26 mouse cellular contexts compared by ENCODE assay signal in genomic region chr8:125778919-125779318, GRCm38 (mm10). TPM values are rescaled to one million over a fixed set of nuclear protein-coding genes. Genes with fewer than 3 reads are reported as not detected.
DNase-seq lines count a peak whose midpoint lies in the region; ATAC-seq and TF ChIP-seq lines count a peak whose summit lies in the region.
"Had no signal": no experiment of that assay in that cellular context is flagged by ENCODE, and none has a peak within 500 bp of the region (broad histone marks: within the 10 kb centered on the region; RNA-seq: fewer than 3 reads in every experiment).

No protein-coding gene starts in this region.

- TF ChIP-seq POLR2A in cerebellum, adult 2 months (IDR thresholded peaks at IDR 0.05; ENCODE audit: borderline replicate concordance, insufficient read depth, low read length), result no peak

- no peaks in the 10 kb centered on the region for H3K4me1 ChIP-seq in embryonic facial prominence, embryonic 14.5 days (ENCODE audit: control insufficient read depth, insufficient read depth, low read length)
- peaks cover 23% of the 10 kb centered on the region for H3K4me1 ChIP-seq in embryonic facial prominence, embryonic 10.5 days
- 0 out of 2 replicates have a peak, but pooled peaks cover 2% of the 10 kb centered on the region for H3K4me1 ChIP-seq in cerebellum, adult 2 months (ENCODE audit: control insufficient read depth, insufficient read depth, low read length)
- no peaks in the 10 kb centered on the region for H3K4me1 ChIP-seq in midbrain, embryonic 16.5 days (ENCODE audit: control insufficient read depth, insufficient read depth, low read length)
- H3K4me1 ChIP-seq: neural tube, embryonic 12.5 days; stomach, embryonic 15.5 days had no signal

- no peak for TF ChIP-seq CTCF in cerebellum, adult 2 months (IDR thresholded peaks at IDR 0.05; ENCODE audit: borderline replicate concordance, insufficient read depth, low read depth, low read length)

- no peak overlapping the region for H3K4me2 ChIP-seq in embryonic facial prominence, embryonic 14.5 days (ENCODE audit: low read depth, low read length)
- H3K4me2 ChIP-seq in midbrain, embryonic 16.5 days (ENCODE audit: low read length), result no peak overlapping the region
- H3K4me2 ChIP-seq: hindbrain, embryonic 14.5 days; intestine, embryonic 15.5 days; limb, embryonic 12.5 days; liver, embryonic 15.5 days; midbrain, embryonic 11.5 days; neural tube, embryonic 12.5 days; stomach, embryonic 15.5 days had no signal

- no peak overlapping the region for H3K9ac ChIP-seq in embryonic facial prominence, embryonic 14.5 days (ENCODE audit: low read depth, low read length)
- H3K9ac ChIP-seq in midbrain, embryonic 16.5 days (ENCODE audit: low read depth, low read length), result no peak overlapping the region
- H3K9ac ChIP-seq: hindbrain, embryonic 14.5 days; intestine, embryonic 15.5 days; limb, embryonic 12.5 days; liver, embryonic 15.5 days; neural tube, embryonic 12.5 days; stomach, embryonic 15.5 days had no signal

- H3K27ac ChIP-seq in embryonic facial prominence, embryonic 14.5 days (replicated peaks; ENCODE audit: low read depth, low read length), result no peak overlapping the region
- no peak overlapping the region for H3K27ac ChIP-seq in embryonic facial prominence, embryonic 10.5 days (replicated peaks)
- no peak overlapping the region for H3K27ac ChIP-seq in cerebellum, adult 2 months (ENCODE audit: insufficient read depth, low read length)
- no peak overlapping the region for H3K27ac ChIP-seq in midbrain, embryonic 16.5 days (ENCODE audit: low read length)
- H3K27ac ChIP-seq: forebrain, embryonic 10.5 days; gastrocnemius, adult 2 months; hindbrain, embryonic 14.5 days; intestine, embryonic 15.5 days; limb, embryonic 12.5 days; liver, embryonic 15.5 days; macrophage; neural tube, embryonic 12.5 days; stomach, embryonic 15.5 days had no signal

- no peaks in the 10 kb centered on the region for H3K9me3 ChIP-seq in embryonic facial prominence, embryonic 14.5 days (ENCODE audit: control insufficient read depth, low read length)
- no peaks in the 10 kb centered on the region for H3K9me3 ChIP-seq in embryonic facial prominence, embryonic 10.5 days
- no peaks in the 10 kb centered on the region for H3K9me3 ChIP-seq in midbrain, embryonic 16.5 days (replicated peaks; ENCODE audit: control insufficient read depth, low read length, poor library complexity, severe bottlenecking)
- H3K9me3 ChIP-seq: forebrain, embryonic 10.5 days; intestine, embryonic 15.5 days; limb, embryonic 12.5 days; liver, embryonic 15.5 days; neural tube, embryonic 12.5 days; stomach, embryonic 15.5 days had no signal

- 0 out of 2 replicates have a peak, but pooled peaks have one; percentile 18 for ATAC-seq in embryonic facial prominence, embryonic 14.5 days (ENCODE audit: low read depth)
- ATAC-seq in midbrain, embryonic 16.5 days, result no peak
- ATAC-seq: intestine, embryonic 15.5 days had no signal

- DNase-seq in embryonic facial prominence, embryonic 14.5 days (ENCODE audit: low spot score), result no peak
- DNase-seq in embryonic facial prominence, embryonic 10.5 days (ENCODE audit: low spot score), result no peak
- DNase-seq in spleen, postnatal 4 days (ENCODE audit: low spot score in 2 of 2), result peak; percentile 31 to 79
- DNase-seq in spleen, postnatal 14 days (ENCODE audit: low spot score in 2 of 2), result no peak
- DNase-seq in R1 (ENCODE audit: low read depth, low spot score), result peak; percentile 78
- no peak for DNase-seq in cerebellum, adult 2 months
- DNase-seq in heart, adult 8-10 months (ENCODE audit: low spot score), result no peak
- DNase-seq: adrenal gland, postnatal 36 days; cerebellum, adult 11-12 months; cerebellum, postnatal 25 days; embryo, embryonic 11 days; gastrocnemius, adult 2 months; heart, adult 11 months; kidney, adult 9 months; kidney, postnatal 25 days; thymus, adult 18-20 months had no signal

- 92% methylated on average over 5 of the region's 5 CpGs for WGBS in embryonic facial prominence, embryonic 14.5 days
- 91% methylated on average over 5 of the region's 5 CpGs for WGBS in embryonic facial prominence, embryonic 10.5 days
- 93% methylated on average over 5 of the region's 5 CpGs for WGBS in cerebellum, adult 2 months
- whole genome bisulfite sequencing in midbrain, embryonic 16.5 days, result 94% methylated on average over 5 of the region's 5 CpGs

- H3K27me3 ChIP-seq in embryonic facial prominence, embryonic 14.5 days (replicated peaks; ENCODE audit: control insufficient read depth, insufficient read depth, low read length), result no peaks in the 10 kb centered on the region
- no peaks in the 10 kb centered on the region for H3K27me3 ChIP-seq in embryonic facial prominence, embryonic 10.5 days (replicated peaks; ENCODE audit: low read depth, poor library complexity, severe bottlenecking)
- H3K27me3 ChIP-seq in cerebellum, adult 2 months (ENCODE audit: control insufficient read depth, insufficient read depth, low read length), result no peaks in the 10 kb centered on the region
- H3K27me3 ChIP-seq in midbrain, embryonic 16.5 days (ENCODE audit: control insufficient read depth, insufficient read depth, low read depth, low read length), result no peaks in the 10 kb centered on the region
- H3K27me3 ChIP-seq: intestine, embryonic 15.5 days; limb, embryonic 12.5 days; liver, embryonic 15.5 days; neural tube, embryonic 12.5 days; stomach, embryonic 15.5 days had no signal

- H3K4me3 ChIP-seq in embryonic facial prominence, embryonic 14.5 days (ENCODE audit: low read depth, low read length), result no peak overlapping the region
- no peak overlapping the region for H3K4me3 ChIP-seq in embryonic facial prominence, embryonic 10.5 days
- H3K4me3 ChIP-seq in cerebellum, adult 2 months (replicated peaks; ENCODE audit: insufficient read depth, low read depth, low read length), result no peak overlapping the region
- no peak overlapping the region for H3K4me3 ChIP-seq in midbrain, embryonic 16.5 days (ENCODE audit: low read depth, low read length)
- H3K4me3 ChIP-seq: forebrain, embryonic 10.5 days; gastrocnemius, adult 2 months; intestine, embryonic 15.5 days; limb, embryonic 12.5 days; liver, embryonic 15.5 days; neural tube, embryonic 12.5 days; stomach, embryonic 15.5 days had no signal

- H3K36me3 ChIP-seq in embryonic facial prominence, embryonic 14.5 days (ENCODE audit: control insufficient read depth, insufficient read depth, low read length), result no peaks in the 10 kb centered on the region
- H3K36me3 ChIP-seq in embryonic facial prominence, embryonic 10.5 days (replicated peaks), result no peaks in the 10 kb centered on the region
- no peaks in the 10 kb centered on the region; the same call in 1 of the 2 replicates for H3K36me3 ChIP-seq in midbrain, embryonic 16.5 days (ENCODE audit: control insufficient read depth, insufficient read depth, low read length)
- H3K36me3 ChIP-seq: forebrain, embryonic 10.5 days; intestine, embryonic 15.5 days; limb, embryonic 12.5 days; liver, embryonic 15.5 days; neural tube, embryonic 12.5 days; stomach, embryonic 15.5 days had no signal

RNA-seq across cellular contexts. Expression of gene Ntpcr, which starts 49.2 kb away (rescaled TPM):
- 38.5 and 39.5 TPM in 2 replicates for polyA plus RNA-seq in embryonic facial prominence, embryonic 14.5 days (2014; fragmentation: Nextera tagmentation; extraction: Ambion mirVana)
- polyA plus RNA-seq in embryonic facial prominence, embryonic 10.5 days (2016; fragmentation: Nextera tagmentation; extraction: Ambion mirVana), result 18.8 and 19.3 TPM in 2 replicates
- polyA plus RNA-seq in cerebellum, adult 2 months (2012; rRNA removed), result 46.1 and 47.3 TPM in 2 replicates
- 32.2 and 32.8 TPM in 2 replicates for polyA plus RNA-seq in midbrain, embryonic 16.5 days (2015; fragmentation: Nextera tagmentation; extraction: Ambion mirVana)
- 10 to 100 TPM; 14.6 to 18.4 (median 16.3) TPM for total RNA-seq in heart, adult 8-10 months (2022)

Comparison
In these comparisons a context has a peak if more than half of its experiments do, and no peak if none do; other contexts are left out.
1. DNase-seq: peak in spleen, postnatal 4 days (2 of 2) and R1 (single experiment); none in embryonic facial prominence, embryonic 14.5 days (single experiment), embryonic facial prominence, embryonic 10.5 days (single experiment), spleen, postnatal 14 days (0 of 2), cerebellum, adult 2 months (0 of 2) and heart, adult 8-10 months (single experiment).